Mouse (Mus musculus) 3T3-L1 (cell line): ENCODE data around the gene C130032M10Rik.
"Not testable (repeated sequence)": the region's sequence is repeated elsewhere in the genome, so short reads cannot be mapped to it uniquely, and the experiment has no call there.

Source experiments
- DNase-seq: peaks from one replicate; pipeline ENCODE4 v3.0.0-alpha.2; 2015; ENCODE audit warnings: low read depth, low spot score

The C130032M10Rik gene

GRCm38 (mm10) chr9:114518812-114519477 lies 3.4 kb downstream of the C130032M10Rik start:
- DNase-seq, result no peak

- not testable (repeated sequence) for DNase-seq
These were observed 5.0 kb downstream of the C130032M10Rik start for GRCm38 (mm10) chr9:114520529-114520928.

GRCm38 (mm10) chr9:114522041-114522440 lies 6.5 kb downstream of the C130032M10Rik start:
- no peak for DNase-seq

GRCm38 (mm10) chr9:114522501-114522900 lies 7.0 kb downstream of the C130032M10Rik start:
- no peak for DNase-seq

GRCm38 (mm10) chr9:114525073-114525633 lies 9.7 kb downstream of the C130032M10Rik start:
- DNase-seq, result no peak

GRCm38 (mm10) chr9:114525891-114526290 lies 10.4 kb downstream of the C130032M10Rik start:
- peak; percentile 50 for DNase-seq

- DNase-seq, result peak; percentile 70
These were observed 11.1 kb downstream of the C130032M10Rik start for GRCm38 (mm10) chr9:114526581-114526980.

- DNase-seq, result peak; percentile 95
These were observed 11.6 kb downstream of the C130032M10Rik start for GRCm38 (mm10) chr9:114527085-114527484.

GRCm38 (mm10) chr9:114527992-114528679 lies 12.6 kb downstream of the C130032M10Rik start:
- DNase-seq, result peak; percentile 91

- DNase-seq, result peak; percentile 43
These were observed 13.2 kb downstream of the C130032M10Rik start for GRCm38 (mm10) chr9:114528680-114529048.

- DNase-seq, result no peak
These were observed 15.8 kb downstream of the C130032M10Rik start for GRCm38 (mm10) chr9:114531276-114531675.

GRCm38 (mm10) chr9:114533848-114534247 lies 18.4 kb downstream of the C130032M10Rik start:
- peak; percentile 34 for DNase-seq

- no peak for DNase-seq
These were observed 19.4 kb downstream of the C130032M10Rik start for GRCm38 (mm10) chr9:114534747-114535517.

GRCm38 (mm10) chr9:114536628-114537027 lies 21.1 kb downstream of the C130032M10Rik start:
- DNase-seq, result peak; percentile 61

GRCm38 (mm10) chr9:114538996-114539563 lies 23.6 kb downstream of the C130032M10Rik start:
- no peak for DNase-seq

GRCm38 (mm10) chr9:114541279-114541741 lies 25.8 kb downstream of the C130032M10Rik start:
- peak; percentile 69 for DNase-seq

- no peak for DNase-seq
These were observed 28.6 kb downstream of the C130032M10Rik start for GRCm38 (mm10) chr9:114543882-114544753.

- DNase-seq, result no peak
These were observed 29.4 kb downstream of the C130032M10Rik start for GRCm38 (mm10) chr9:114544754-114545393.

- no peak for DNase-seq
These were observed 31.3 kb downstream of the C130032M10Rik start for GRCm38 (mm10) chr9:114546765-114547164.

GRCm38 (mm10) chr9:114547643-114548077 lies 32.2 kb downstream of the C130032M10Rik start:
- DNase-seq, result no peak
